Mouse (Mus musculus): ENCODE measurements around the gene Mapk1.

Mapk1 gene

GRCm38 (mm10) chr16:17018071-17018470, 34.9 kb downstream of the Mapk1 start:
- no peak for DNase-seq

- peak; percentile 58 for DNase-seq
These were observed 41.4 kb downstream of the Mapk1 start for GRCm38 (mm10) chr16:17024469-17025148.

DNA sequence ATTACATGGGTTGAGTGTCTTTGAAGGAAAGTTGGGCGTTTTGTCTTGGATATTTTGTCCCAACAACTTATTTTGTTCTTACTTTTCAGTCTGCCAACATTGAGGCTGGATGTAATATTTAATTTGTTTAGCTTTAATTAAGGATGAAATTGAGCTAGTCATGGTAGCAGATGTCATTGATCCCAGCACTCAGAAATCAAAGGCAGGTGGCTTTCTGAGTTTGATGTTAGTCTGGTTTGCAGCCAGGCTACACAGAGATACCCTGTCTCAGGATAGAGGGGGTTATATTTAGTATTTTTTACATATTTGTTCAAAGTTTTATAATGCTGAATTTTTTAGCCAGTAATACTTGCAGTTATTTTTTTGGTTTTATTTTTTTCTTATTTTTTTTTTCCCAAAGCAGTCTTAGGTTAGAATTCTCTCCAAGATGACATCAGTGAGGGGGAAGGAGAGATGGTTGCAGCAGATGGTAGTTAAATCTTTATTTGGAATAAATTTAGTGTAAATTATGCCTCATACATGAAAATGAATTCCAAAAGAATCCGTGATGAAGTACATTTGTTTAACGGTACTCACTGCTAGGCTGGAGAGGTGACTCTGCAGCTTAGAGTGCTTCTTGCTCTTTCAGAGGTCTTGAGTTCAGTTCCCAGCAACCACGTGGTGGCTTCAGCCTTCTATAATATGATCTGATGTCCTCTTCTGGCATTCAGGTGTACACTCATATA, 47.0 kb downstream of the Mapk1 start:
- no peak for DNase-seq

DNA sequence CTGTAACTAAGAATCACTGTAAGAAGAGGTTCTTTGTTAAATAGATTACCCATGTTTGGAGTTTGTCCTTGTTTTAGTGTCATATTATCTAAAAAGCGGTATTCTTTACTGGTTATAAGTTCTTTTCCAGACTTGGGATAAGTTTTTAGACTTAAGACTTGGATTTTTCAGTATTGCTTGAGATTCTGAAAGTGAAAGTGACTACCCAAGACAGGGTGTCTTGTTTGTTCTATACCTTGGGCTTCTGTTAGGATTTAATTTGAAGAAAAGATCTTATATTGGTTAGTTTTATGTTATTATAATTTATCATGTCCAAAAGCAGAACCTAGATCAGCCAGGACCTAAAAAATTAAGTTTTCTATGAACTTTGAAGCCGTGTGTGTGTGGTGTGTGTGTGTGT, 50.6 kb downstream of the Mapk1 start:
- DNase-seq, result no peak

GRCm38 (mm10) chr16:17040716-17041115, 57.5 kb downstream of the Mapk1 start:
- DNase-seq, result no peak

DNA sequence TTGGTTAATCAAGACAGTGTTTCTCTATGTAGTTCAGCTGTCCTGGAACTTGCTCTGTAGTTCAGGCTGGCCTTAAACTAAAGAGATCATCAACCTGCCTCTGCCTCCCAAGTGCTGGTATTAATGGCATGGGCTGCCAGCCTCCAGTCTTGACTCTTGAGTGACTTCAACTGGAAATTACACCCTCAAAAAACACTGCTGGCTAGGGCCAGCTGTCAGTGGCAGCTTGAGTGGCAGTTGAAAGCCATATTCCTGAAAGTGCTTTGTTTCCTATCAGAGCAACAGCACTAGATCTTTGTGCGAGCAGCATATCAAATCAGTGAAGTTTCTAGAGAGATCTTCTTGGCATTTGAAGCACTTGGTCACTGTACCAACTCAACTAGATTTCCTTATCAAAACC, 58.2 kb downstream of the Mapk1 start:
- no peak for DNase-seq

DNA sequence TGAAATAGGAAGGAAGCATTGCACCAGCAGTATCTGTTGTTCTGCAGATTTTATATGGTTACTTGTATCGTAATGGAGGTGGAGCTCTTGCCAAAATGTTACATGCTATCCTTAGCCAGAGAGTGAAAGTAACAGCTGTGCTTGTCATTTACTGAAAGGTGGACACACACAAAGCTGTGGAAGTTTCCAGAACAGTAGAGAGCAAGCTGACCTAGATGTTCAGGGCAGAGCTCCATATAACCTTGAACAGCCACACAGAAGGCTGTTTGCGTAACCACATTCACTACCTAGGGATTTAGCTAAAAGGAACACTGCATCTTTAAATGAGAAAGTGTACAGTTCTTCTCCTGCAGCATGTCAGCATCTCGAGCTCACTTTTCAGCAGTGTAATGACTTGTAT, 61.1 kb downstream of the Mapk1 start:
- DNase-seq, result no peak

- DNase-seq, result no peak
These were observed 62.1 kb downstream of the Mapk1 start for GRCm38 (mm10) chr16:17045287-17045686.

- no peak for DNase-seq
These were observed 66.7 kb downstream of the Mapk1 start for GRCm38 (mm10) chr16:17049886-17050285.

- DNase-seq, result no peak
These were observed 68.9 kb downstream of the Mapk1 start for GRCm38 (mm10) chr16:17052087-17052486.

- no peak for DNase-seq
These were observed 70.7 kb downstream of the Mapk1 start for GRCm38 (mm10) chr16:17053903-17054302.

DNA sequence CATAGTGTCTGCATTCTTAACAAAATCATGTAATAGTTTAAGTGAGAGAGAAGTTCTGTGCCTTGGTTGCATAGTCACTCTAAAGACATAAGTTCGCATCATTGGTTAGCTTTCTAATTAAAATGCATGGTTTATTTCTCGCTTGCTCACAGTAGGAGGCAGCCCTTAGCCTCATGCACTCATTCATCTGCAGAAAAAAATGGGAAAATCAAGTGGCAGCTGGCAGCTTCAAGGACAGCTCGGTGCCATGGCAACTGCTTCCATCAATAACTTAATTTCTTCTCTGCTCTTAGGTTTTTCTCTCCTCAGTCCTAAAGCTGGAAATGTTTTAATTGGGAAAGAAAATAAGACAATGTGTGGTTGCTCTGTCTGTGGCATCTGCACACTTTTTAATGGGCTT, 72.4 kb downstream of the Mapk1 start:
- DNase-seq, result no peak

- no peak for DNase-seq
These were observed 79.2 kb downstream of the Mapk1 start for GRCm38 (mm10) chr16:17062338-17062737.

DNA sequence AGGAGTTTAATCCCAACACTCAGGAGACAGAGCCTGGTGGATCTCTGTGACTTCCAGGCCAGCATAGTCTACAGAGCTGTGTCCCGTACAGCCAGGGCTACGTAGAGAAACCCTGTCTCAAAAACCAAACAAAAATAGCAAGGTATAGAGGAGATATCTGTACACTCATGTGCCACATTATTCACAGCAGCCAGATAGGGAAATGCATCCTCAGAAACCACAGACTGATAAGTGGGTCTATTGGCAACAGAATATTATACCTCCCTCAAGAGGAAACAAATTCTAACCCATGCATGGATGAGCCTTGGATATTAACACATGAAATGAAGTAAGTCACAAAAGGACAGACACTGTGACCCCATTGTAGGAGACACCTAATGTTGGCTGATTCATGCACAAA, 84.4 kb downstream of the Mapk1 start:
- no peak for DNase-seq

GRCm38 (mm10) chr16:17069511-17070443, 86.6 kb downstream of the Mapk1 start, which contains the start of gene Ypel1:
Ypel1 (plus strand) TSS chr16:17069696.
- peak; percentile 90 for DNase-seq

- no peak for DNase-seq
These were observed 87.5 kb downstream of the Mapk1 start for GRCm38 (mm10) chr16:17070716-17071115.

DNA sequence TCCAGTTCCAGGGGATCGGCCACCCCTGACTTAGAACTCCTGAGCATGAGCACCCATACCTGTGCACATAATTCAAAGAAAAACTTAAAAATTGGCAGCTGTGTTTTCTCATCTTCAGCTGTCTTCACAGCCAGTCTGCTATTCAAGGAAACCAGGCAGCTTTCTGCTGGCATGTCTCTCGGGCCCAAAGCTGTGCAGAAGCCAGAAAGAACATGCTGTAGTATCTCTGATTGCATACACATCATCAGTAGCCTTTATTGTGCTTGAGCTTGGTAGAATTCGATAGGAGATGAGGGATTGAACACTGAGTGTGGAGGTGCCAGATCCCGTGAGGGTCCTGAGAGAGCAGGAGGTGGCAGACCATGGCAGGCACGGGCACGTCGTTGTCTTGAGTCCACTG, 89.8 kb downstream of the Mapk1 start:
- no peak for DNase-seq

DNA sequence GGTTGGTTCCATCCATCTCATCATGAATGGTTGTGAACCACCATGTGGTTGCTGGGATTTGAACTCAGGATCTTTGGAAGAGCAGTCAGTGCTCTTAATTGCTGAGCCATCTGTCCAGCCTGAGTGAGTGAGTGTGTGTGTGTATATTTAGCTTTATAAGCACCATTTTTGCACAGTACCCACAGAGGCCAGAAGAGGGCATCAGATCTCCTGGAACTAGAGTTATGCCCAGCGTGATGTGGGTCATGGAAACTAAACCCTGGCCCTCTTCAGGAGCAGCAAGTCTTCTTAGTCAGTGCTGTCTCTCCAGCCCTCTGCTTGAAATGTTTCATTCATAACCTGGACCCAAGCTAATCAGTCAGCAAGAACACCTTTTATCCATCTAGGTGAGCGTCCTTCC, 93.1 kb downstream of the Mapk1 start:
- no peak for DNase-seq

GRCm38 (mm10) chr16:17076869-17077268, 93.7 kb downstream of the Mapk1 start:
- no peak for DNase-seq

DNA sequence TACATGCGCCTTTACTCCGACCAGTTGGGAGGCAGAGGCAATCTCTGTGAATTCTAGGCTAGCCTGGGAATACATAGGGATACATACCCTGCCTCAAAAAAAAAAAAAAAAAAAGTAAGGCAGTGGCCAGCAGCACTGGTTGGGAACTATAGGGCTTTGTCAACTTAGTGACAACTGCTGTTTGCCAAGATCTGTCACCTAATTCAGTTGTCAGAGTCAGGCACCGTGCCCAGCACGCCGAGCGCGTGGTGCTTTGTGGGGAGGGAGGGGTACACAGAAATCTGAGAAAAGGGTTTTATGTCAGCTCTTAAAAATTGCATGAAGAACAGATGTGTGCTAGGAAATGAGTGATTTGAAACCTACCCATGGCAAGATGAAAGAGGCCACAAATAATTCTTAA, 94.9 kb downstream of the Mapk1 start:
- DNase-seq, result peak; percentile 80

DNA sequence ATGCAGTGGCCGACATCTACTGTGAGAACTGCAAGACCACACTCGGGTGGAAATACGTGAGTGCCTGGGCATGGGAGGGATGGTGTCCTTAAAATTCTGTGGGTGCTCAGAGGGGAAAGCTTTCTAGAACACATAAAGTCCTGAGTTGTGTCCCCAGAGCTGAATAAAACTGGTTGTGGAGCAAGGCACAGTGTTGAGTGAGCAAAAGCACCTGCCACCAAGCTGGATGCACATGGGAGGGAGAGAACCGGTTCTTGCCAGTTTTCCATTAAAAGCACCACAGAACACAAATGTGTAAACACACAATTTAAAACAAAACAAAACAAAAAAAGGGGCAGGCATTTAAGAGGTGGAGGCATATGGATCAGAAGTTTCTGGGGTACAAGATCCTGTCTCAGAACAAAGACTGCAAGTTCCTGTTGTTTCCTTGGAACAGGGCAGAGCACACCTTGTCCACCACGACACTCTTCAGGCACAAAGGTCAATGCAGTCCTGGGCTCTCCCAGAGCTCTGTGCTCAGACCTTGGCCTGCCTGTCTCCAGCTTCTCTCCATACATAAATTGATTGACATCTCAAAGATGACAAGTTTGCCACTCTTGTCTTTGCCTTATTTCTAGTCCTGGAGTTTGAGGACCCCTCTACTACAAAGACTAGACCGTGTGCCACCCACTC, 99.1 kb downstream of the Mapk1 start:
- peak; percentile 68 for DNase-seq

DNA sequence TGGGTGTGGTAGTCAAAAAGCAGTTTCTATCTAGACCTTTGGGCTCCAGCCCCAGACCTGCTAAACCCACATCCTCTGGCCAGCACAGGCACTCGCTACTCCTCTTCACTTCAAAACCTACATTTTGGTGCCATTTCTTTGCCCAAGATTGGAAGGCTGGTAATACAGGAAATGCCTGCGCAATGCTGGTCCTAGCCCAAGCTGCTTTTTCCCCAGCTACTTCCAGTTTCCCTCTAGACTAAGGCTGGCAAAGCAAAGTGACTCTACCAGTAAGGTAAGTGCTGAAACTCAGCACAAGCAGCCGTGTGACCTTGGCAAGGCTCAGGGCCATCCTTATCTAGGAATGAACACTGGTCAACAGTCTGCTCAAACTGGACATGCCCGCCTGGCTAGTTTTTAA, 102.5 kb downstream of the Mapk1 start:
- DNase-seq, result no peak

DNA sequence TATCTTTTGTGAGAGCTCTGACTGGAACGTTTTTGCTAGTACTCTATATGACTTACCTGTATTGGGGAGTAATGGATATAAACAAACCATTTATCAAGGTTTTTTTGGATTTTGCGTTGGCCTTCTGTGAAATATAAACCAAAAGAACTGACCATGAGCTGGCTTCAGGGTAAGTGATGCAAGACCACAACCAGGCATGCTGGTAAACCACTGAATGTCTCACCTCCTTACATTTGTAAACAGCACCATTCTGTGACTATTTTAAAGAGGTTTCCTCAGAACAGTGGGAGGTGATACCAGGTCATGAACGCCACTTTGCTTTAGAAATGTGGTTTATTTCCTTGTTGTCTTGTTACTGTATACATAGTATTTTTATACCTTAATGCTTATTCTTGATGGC, 103.1 kb downstream of the Mapk1 start:
- no peak for DNase-seq
